Mouse (Mus musculus) lung, embryonic 14.5 days (tissue): ENCODE results near the gene AI987944. TPM values are rescaled to one million over a fixed set of nuclear protein-coding genes. Genes with fewer than 3 reads are reported as not detected.

Source experiments
- ATAC-seq: fragments of 200-750 bp; cut with Nextera tagmentation; 2 replicates; pipeline ENCODE4 v1.8.0; 2017; ENCODE audit warnings: mild to moderate bottlenecking, moderate TSS enrichment, moderate library complexity; ENCODE audit not compliant: insufficient read depth
- DNase-seq: peaks from one replicate; pipeline ENCODE4 v3.0.0-alpha.2; 2015
- H3K27ac ChIP-seq: fragments of 300-500 bp; sonication (generic); 2 replicates; pipeline ENCODE4 v1.5.1; 2014; ENCODE audit warnings: low read depth, mild to moderate bottlenecking, moderate library complexity
- H3K27me3 ChIP-seq: fragments of 300-500 bp; sonication (generic); 2 replicates; pipeline ENCODE4 v1.6.1; 2014; ENCODE audit warnings: low read length, control low read depth; ENCODE audit not compliant: insufficient read depth
- H3K36me3 ChIP-seq: fragments of 300-500 bp; sonication (generic); 2 replicates; pipeline ENCODE4 v1.6.1; 2014; ENCODE audit warnings: control low read depth; ENCODE audit not compliant: insufficient read depth
- H3K4me1 ChIP-seq: fragments of 300-500 bp; sonication (generic); 2 replicates; pipeline ENCODE4 v1.6.1; 2014; ENCODE audit warnings: antibody characterized with exemption, control low read depth; ENCODE audit not compliant: insufficient read depth
- H3K4me2 ChIP-seq: fragments of 300-500 bp; sonication (generic); 2 replicates; pipeline ENCODE4 v1.6.1; 2014; ENCODE audit warnings: mild to moderate bottlenecking
- H3K4me3 ChIP-seq: fragments of 300-500 bp; sonication (generic); 2 replicates; pipeline ENCODE4 v1.5.1; 2014; ENCODE audit warnings: low read depth, low read length
- H3K9ac ChIP-seq: fragments of 300-500 bp; sonication (generic); 2 replicates; pipeline ENCODE4 v1.6.1; 2014
- H3K9me3 ChIP-seq: fragments of 300-500 bp; sonication (generic); 2 replicates; pipeline ENCODE4 v1.6.1; 2016; ENCODE audit warnings: low read depth, low read length, control low read depth
- CTCF ChIP-seq: IDR thresholded peaks from 2 replicates; pipeline ENCODE4 v1.5.1; 2016; ENCODE audit warnings: antibody characterized with exemption, low read depth
- WGBS: fragments of 180-500 bp; shearing (Covaris S2); extraction: QIAGEN DNeasy Blood & Tissue Kit; methylation state at CpG from one replicate; pipeline ENCODE4 v1.1.7; 2014; 5-methylcytosine and 5-hydroxymethylcytosine counted together
- polyA plus RNA-seq: library from polyadenylated mRNA; unstranded; fragments of >200 nt; fragmentation: Nextera tagmentation; extraction: Ambion mirVana; gene quantifications from 2 replicates; pipeline ENCODE4 v1.2.1, GENCODE M21; 2014

The AI987944 gene
- polyA plus RNA-seq: 11.0 and 11.1 TPM in 2 replicates

- TF ChIP-seq CTCF: 0 out of 2 replicates have a peak, but pooled peaks have one; percentile 20
- H3K4me1 ChIP-seq: no peaks in the 10 kb centered on the region
- H3K36me3 ChIP-seq: no peaks in the 10 kb centered on the region
- peak within 1 kb of the TSS; percentile 63 for H3K4me2 ChIP-seq
- H3K27ac ChIP-seq: peak within 1 kb of the TSS; percentile 77
- DNase-seq: peak; percentile 94
- peak; percentile 100 for ATAC-seq
- H3K27me3 ChIP-seq: no peaks in the 10 kb centered on the region
- peak within 1 kb of the TSS; percentile 55 for H3K9ac ChIP-seq
- WGBS: under 1% methylated on average over 25 of the region's 25 CpGs
- H3K4me3 ChIP-seq: peak within 1 kb of the TSS; percentile 52
- H3K9me3 ChIP-seq: no peaks in the 10 kb centered on the region
Observed at GRCm38 (mm10) chr7:41393048-41393971, at the start of gene AI987944. AI987944 (minus strand) TSS chr7:41393379.

- Histone ChIP-seq H3K9me3 (no peaks in the 10 kb centered on the region), H3K4me3 (no peak overlapping the region), H3K4me2 (no peak overlapping the region), H3K9ac (no peak overlapping the region), H3K36me3 (no peaks in the 10 kb centered on the region), H3K4me1 (no peaks in the 10 kb centered on the region), H3K27me3 (no peaks in the 10 kb centered on the region), H3K27ac (no peak overlapping the region)
- ATAC-seq (no peak), DNase-seq (no peak)
- WGBS: 64% methylated on average over 4 of the region's 4 CpGs
- no peak for TF ChIP-seq CTCF
Observed at GRCm38 (mm10) chr7:41394130-41394529, 951 bp upstream of the AI987944 start.

Other genes starting within 250 kb of the AI987944 start
- gene Gm5592, start 239.5 kb downstream of the AI987944 start, polyA plus RNA-seq: not detected in 2 replicates
- gene Vmn2r57, start 55.3 kb upstream of the AI987944 start, polyA plus RNA-seq: 0.11 and 0.28 TPM in 2 replicates
- gene Gm20449, start 106.0 kb upstream of the AI987944 start, polyA plus RNA-seq: 0.08 TPM in 1 of 2 replicates, not detected in the other
- 11.1 and 11.6 TPM in 2 replicates for gene AW146154, start 106.5 kb upstream of the AI987944 start, polyA plus RNA-seq
- gene Gm6871, start 180.3 kb upstream of the AI987944 start, polyA plus RNA-seq: not detected in 2 replicates
- gene 2610021A01Rik, start 205.9 kb upstream of the AI987944 start, polyA plus RNA-seq: 14.7 and 15.5 TPM in 2 replicates
- 12.2 and 12.6 TPM in 2 replicates for gene Zfp788, start 239.8 kb upstream of the AI987944 start, polyA plus RNA-seq